Mouse (Mus musculus): ENCODE measurements around the gene Ttc28.

DNA sequence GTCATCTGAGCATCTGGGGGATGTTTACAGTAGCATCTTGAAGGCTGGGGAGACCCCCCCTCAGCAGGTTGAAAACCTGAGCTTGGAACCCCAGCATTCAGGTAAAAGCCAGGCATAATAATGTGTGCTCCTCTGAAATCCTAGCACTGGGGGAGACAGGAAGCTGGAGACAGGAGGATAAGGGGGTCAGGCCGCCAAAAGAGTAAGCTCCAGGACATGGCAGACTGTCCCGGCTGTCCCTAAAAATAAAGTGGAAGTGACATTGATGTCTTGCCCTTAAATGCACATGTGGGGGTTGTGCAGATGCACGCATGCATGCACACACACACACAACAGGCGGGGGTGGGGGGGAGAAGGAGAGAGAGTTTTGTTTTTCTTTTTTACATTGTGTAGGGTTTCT is 118.7 kb downstream of the Ttc28 start:
- no peak for TF ChIP-seq CTCF (IDR thresholded peaks at IDR 0.05; ENCODE audit: borderline replicate concordance, insufficient read depth, low read depth, low read length)
- TF ChIP-seq POLR2A (IDR thresholded peaks at IDR 0.05; ENCODE audit: borderline replicate concordance, insufficient read depth, low read length), result no peak
